Mouse (Mus musculus): ENCODE measurements around the gene Gdpgp1. TPM values are rescaled to one million over a fixed set of nuclear protein-coding genes. Genes with fewer than 3 reads are reported as not detected.

Gene Gdpgp1
- polyA plus RNA-seq, 1 experiment from 2014 or later = 4.0 TPM

- Histone ChIP-seq H3K9me3 (ENCODE audit: control insufficient read depth, low read length) (no peaks in the 10 kb centered on the region), H3K36me3 (ENCODE audit: control insufficient read depth, insufficient read depth, low read length) (peaks cover 22% of the 10 kb centered on the region), H3K4me1 (ENCODE audit: control insufficient read depth, insufficient read depth, low read length) (peaks cover 17% of the 10 kb centered on the region; the same call in 1 of the 2 replicates), H3K9ac (replicated peaks; ENCODE audit: low read length) (no peak overlapping the region), H3K27ac (replicated peaks; ENCODE audit: low read depth, low read length) (no peak overlapping the region), H3K4me3 (replicated peaks; ENCODE audit: low read depth, low read length) (no peak overlapping the region), H3K4me2 (ENCODE audit: low read length) (no peak overlapping the region), H3K27me3 (ENCODE audit: control insufficient read depth, insufficient read depth, low read length) (no peaks in the 10 kb centered on the region)
- no peak for ATAC-seq (ENCODE audit: low FRiP score, low TSS enrichment)
- no peak for DNase-seq
- WGBS = 38% methylated on average over 6 of the region's 6 CpGs
Observed at GRCm38 (mm10) chr7:80230196-80230595, 2.5 kb upstream of the Gdpgp1 start.

GRCm38 (mm10) chr7:80231971-80232488 is 635 bp upstream of the Gdpgp1 start:
- Histone ChIP-seq H3K36me3 (ENCODE audit: control insufficient read depth, insufficient read depth, low read length) (peaks cover 5% of the 10 kb centered on the region), H3K9me3 (ENCODE audit: control insufficient read depth, low read length) (no peaks in the 10 kb centered on the region), H3K4me3 (replicated peaks; ENCODE audit: low read depth, low read length) (peak overlapping the region; percentile 71), H3K4me2 (ENCODE audit: low read length) (peak overlapping the region; percentile 93), H3K9ac (replicated peaks; ENCODE audit: low read length) (peak overlapping the region; percentile 62), H3K4me1 (ENCODE audit: control insufficient read depth, insufficient read depth, low read length) (peaks cover 17% of the 10 kb centered on the region; the same call in 1 of the 2 replicates), H3K27ac (replicated peaks; ENCODE audit: low read depth, low read length) (no peak overlapping the region), H3K27me3 (ENCODE audit: control insufficient read depth, insufficient read depth, low read length) (no peaks in the 10 kb centered on the region)
- under 1% methylated on average over 29 of the region's 29 CpGs for WGBS
- DNase-seq (no peak), ATAC-seq (ENCODE audit: low FRiP score, low TSS enrichment) (no peak; the same call in 1 of the 2 replicates)

GRCm38 (mm10) chr7:80233799-80234198 is 1.1 kb downstream of the Gdpgp1 start:
- H3K9me3 ChIP-seq (ENCODE audit: control insufficient read depth, low read length) = no peaks in the 10 kb centered on the region
- DNase-seq = no peak
- H3K27me3 ChIP-seq (ENCODE audit: control insufficient read depth, insufficient read depth, low read length) = no peaks in the 10 kb centered on the region
- H3K4me3 ChIP-seq (replicated peaks; ENCODE audit: low read depth, low read length) = peak overlapping the region; percentile 71; the same call in 1 of the 2 replicates
- peak overlapping the region; percentile 93 for H3K4me2 ChIP-seq (ENCODE audit: low read length)
- H3K36me3 ChIP-seq (ENCODE audit: control insufficient read depth, insufficient read depth, low read length) = peaks cover 8% of the 10 kb centered on the region
- no peak for ATAC-seq (ENCODE audit: low FRiP score, low TSS enrichment)
- H3K27ac ChIP-seq (replicated peaks; ENCODE audit: low read depth, low read length) = no peak overlapping the region
- H3K9ac ChIP-seq (replicated peaks; ENCODE audit: low read length) = no peak overlapping the region
- WGBS = 66% methylated on average over 9 of the region's 9 CpGs
- peaks cover 17% of the 10 kb centered on the region; the same call in 1 of the 2 replicates for H3K4me1 ChIP-seq (ENCODE audit: control insufficient read depth, insufficient read depth, low read length)

- H3K9me3 ChIP-seq (ENCODE audit: control insufficient read depth, low read length) = no peaks in the 10 kb centered on the region
- ATAC-seq (ENCODE audit: low FRiP score, low TSS enrichment) (no peak), DNase-seq (no peak)
- H3K4me1 ChIP-seq (ENCODE audit: control insufficient read depth, insufficient read depth, low read length) = peaks cover 7% of the 10 kb centered on the region; the same call in 1 of the 2 replicates
- no peaks in the 10 kb centered on the region for H3K27me3 ChIP-seq (ENCODE audit: control insufficient read depth, insufficient read depth, low read length)
- no peak overlapping the region for H3K4me2 ChIP-seq (ENCODE audit: low read length)
- no peak overlapping the region for H3K4me3 ChIP-seq (replicated peaks; ENCODE audit: low read depth, low read length)
- no peak overlapping the region for H3K27ac ChIP-seq (replicated peaks; ENCODE audit: low read depth, low read length)
- peaks cover 19% of the 10 kb centered on the region for H3K36me3 ChIP-seq (ENCODE audit: control insufficient read depth, insufficient read depth, low read length)
- WGBS = 91% methylated on average over 10 of the region's 10 CpGs
- no peak overlapping the region for H3K9ac ChIP-seq (replicated peaks; ENCODE audit: low read length)
Observed at GRCm38 (mm10) chr7:80238542-80238941, 5.9 kb downstream of the Gdpgp1 start.

GRCm38 (mm10) chr7:80241661-80242060 is 9.0 kb downstream of the Gdpgp1 start:
- Histone ChIP-seq H3K4me1 (ENCODE audit: control insufficient read depth, insufficient read depth, low read length) (no peaks in the 10 kb centered on the region), H3K4me2 (ENCODE audit: low read length) (no peak overlapping the region), H3K9me3 (ENCODE audit: control insufficient read depth, low read length) (no peaks in the 10 kb centered on the region), H3K36me3 (ENCODE audit: control insufficient read depth, insufficient read depth, low read length) (peaks cover 19% of the 10 kb centered on the region), H3K27me3 (ENCODE audit: control insufficient read depth, insufficient read depth, low read length) (no peaks in the 10 kb centered on the region), H3K9ac (replicated peaks; ENCODE audit: low read length) (no peak overlapping the region), H3K27ac (replicated peaks; ENCODE audit: low read depth, low read length) (no peak overlapping the region), H3K4me3 (replicated peaks; ENCODE audit: low read depth, low read length) (no peak overlapping the region)
- 93% methylated on average over 4 of the region's 4 CpGs for WGBS
- no peak for ATAC-seq (ENCODE audit: low FRiP score, low TSS enrichment)
- DNase-seq = no peak

GRCm38 (mm10) chr7:80244851-80245250 is 12.2 kb downstream of the Gdpgp1 start:
- 96% methylated on average over 4 of the region's 4 CpGs for WGBS

GRCm38 (mm10) chr7:80246148-80246721 is 13.6 kb downstream of the Gdpgp1 start, which contains the start of gene Ttll13:
Gene Ttll13 (plus strand): TSS chr7:80246376.
- ATAC-seq (ENCODE audit: low FRiP score, low TSS enrichment) (peak; percentile 99), DNase-seq (peak; percentile 99)
- peak within 1 kb of the TSS; percentile 55 for H3K4me3 ChIP-seq (replicated peaks; ENCODE audit: low read depth, low read length)
- H3K27ac ChIP-seq (replicated peaks; ENCODE audit: low read depth, low read length) = peak within 1 kb of the TSS; percentile 90
- H3K36me3 ChIP-seq (ENCODE audit: control insufficient read depth, insufficient read depth, low read length) = 0 out of 2 replicates have a peak, but pooled peaks cover 1% of the 10 kb centered on the region
- H3K27me3 ChIP-seq (ENCODE audit: control insufficient read depth, insufficient read depth, low read length) = no peaks in the 10 kb centered on the region
- no peaks in the 10 kb centered on the region for H3K4me1 ChIP-seq (ENCODE audit: control insufficient read depth, insufficient read depth, low read length)
- WGBS = under 1% methylated on average over 48 of the region's 48 CpGs
- peak within 1 kb of the TSS; percentile 72 for H3K9ac ChIP-seq (replicated peaks; ENCODE audit: low read length)
- H3K4me2 ChIP-seq (ENCODE audit: low read length) = peak within 1 kb of the TSS; percentile 60
- H3K9me3 ChIP-seq (ENCODE audit: control insufficient read depth, low read length) = no peaks in the 10 kb centered on the region

More at GRCm38 (mm10) chr7:80244851-80245250, 12.2 kb downstream of the Gdpgp1 start:
- H3K27ac ChIP-seq (replicated peaks; ENCODE audit: low read depth, low read length) = no peak overlapping the region
- no peak overlapping the region for H3K9ac ChIP-seq (replicated peaks; ENCODE audit: low read length)
- no peaks in the 10 kb centered on the region for H3K27me3 ChIP-seq (ENCODE audit: control insufficient read depth, insufficient read depth, low read length)
- no peak for ATAC-seq (ENCODE audit: low FRiP score, low TSS enrichment)
- H3K4me2 ChIP-seq (ENCODE audit: low read length) = no peak overlapping the region
- no peaks in the 10 kb centered on the region for H3K4me1 ChIP-seq (ENCODE audit: control insufficient read depth, insufficient read depth, low read length)
- H3K9me3 ChIP-seq (ENCODE audit: control insufficient read depth, low read length) = no peaks in the 10 kb centered on the region
- 0 out of 2 replicates have a peak, but pooled peaks cover 4% of the 10 kb centered on the region for H3K36me3 ChIP-seq (ENCODE audit: control insufficient read depth, insufficient read depth, low read length)
- H3K4me3 ChIP-seq (replicated peaks; ENCODE audit: low read depth, low read length) = no peak overlapping the region
- no peak for DNase-seq

GRCm38 (mm10) chr7:80246859-80247258 is 14.2 kb downstream of the Gdpgp1 start:
- H3K4me3 ChIP-seq (replicated peaks; ENCODE audit: low read depth, low read length) = peak overlapping the region; percentile 55
- no peaks in the 10 kb centered on the region for H3K4me1 ChIP-seq (ENCODE audit: control insufficient read depth, insufficient read depth, low read length)
- DNase-seq (no peak), ATAC-seq (ENCODE audit: low FRiP score, low TSS enrichment) (no peak)
- H3K4me2 ChIP-seq (ENCODE audit: low read length) = peak overlapping the region; percentile 60
- WGBS = 71% methylated on average over 7 of the region's 7 CpGs
- H3K9ac ChIP-seq (replicated peaks; ENCODE audit: low read length) = peak overlapping the region; percentile 1; the same call in 1 of the 2 replicates
- H3K27ac ChIP-seq (replicated peaks; ENCODE audit: low read depth, low read length) = peak overlapping the region; percentile 90
- no peaks in the 10 kb centered on the region for H3K9me3 ChIP-seq (ENCODE audit: control insufficient read depth, low read length)
- no peaks in the 10 kb centered on the region for H3K27me3 ChIP-seq (ENCODE audit: control insufficient read depth, insufficient read depth, low read length)
- H3K36me3 ChIP-seq (ENCODE audit: control insufficient read depth, insufficient read depth, low read length) = no peaks in the 10 kb centered on the region

- 83% methylated on average over 7 of the region's 7 CpGs for WGBS
- Histone ChIP-seq H3K27ac (replicated peaks; ENCODE audit: low read depth, low read length) (no peak overlapping the region), H3K27me3 (ENCODE audit: control insufficient read depth, insufficient read depth, low read length) (peaks cover 7% of the 10 kb centered on the region; the same call in 1 of the 2 replicates)
Observed at GRCm38 (mm10) chr7:80252437-80252836, 19.8 kb downstream of the Gdpgp1 start.

More at GRCm38 (mm10) chr7:80252437-80252836, 19.8 kb downstream of the Gdpgp1 start:
- no peak for ATAC-seq (ENCODE audit: low FRiP score, low TSS enrichment)
- no peak for DNase-seq
- Histone ChIP-seq H3K4me1 (ENCODE audit: control insufficient read depth, insufficient read depth, low read length) (no peaks in the 10 kb centered on the region), H3K4me2 (ENCODE audit: low read length) (no peak overlapping the region), H3K36me3 (ENCODE audit: control insufficient read depth, insufficient read depth, low read length) (no peaks in the 10 kb centered on the region), H3K9me3 (ENCODE audit: control insufficient read depth, low read length) (no peaks in the 10 kb centered on the region), H3K9ac (replicated peaks; ENCODE audit: low read length) (no peak overlapping the region), H3K4me3 (replicated peaks; ENCODE audit: low read depth, low read length) (no peak overlapping the region)

Data from midbrain, embryonic 14.5 days (tissue).